Comparison of ENCODE assay signal across 27 mouse cellular contexts in genomic region chr1:58570437-58570836, GRCm38 (mm10). TPM values are rescaled to one million over a fixed set of nuclear protein-coding genes. Genes with fewer than 3 reads are reported as not detected.
DNase-seq lines count a peak whose midpoint lies in the region; ATAC-seq and TF ChIP-seq lines count a peak whose summit lies in the region.
"Had no signal": no experiment of that assay in that cellular context is flagged by ENCODE, and none has a peak within 500 bp of the region (broad histone marks: within the 10 kb centered on the region; RNA-seq: fewer than 3 reads in every experiment).

No protein-coding gene starts in this region.

- no peak overlapping the region for H3K4me2 ChIP-seq in hindbrain, postnatal 0 days (ENCODE audit: low read depth, low read length)
- H3K4me2 ChIP-seq: embryonic facial prominence, embryonic 13.5 days; embryonic facial prominence, embryonic 15.5 days; forebrain, embryonic 12.5 days had no signal

- no peak for TF ChIP-seq CTCF in hindbrain, postnatal 0 days (IDR thresholded peaks at IDR 0.05; ENCODE audit: low read depth)

- no peaks in the 10 kb centered on the region for H3K4me1 ChIP-seq in hindbrain, postnatal 0 days (ENCODE audit: insufficient read depth, low read length)
- H3K4me1 ChIP-seq: embryonic facial prominence, embryonic 13.5 days; embryonic facial prominence, embryonic 15.5 days; forebrain, embryonic 10.5 days had no signal

- DNase-seq in ES-CJ7 (ENCODE audit: low read depth, low spot score): peak; percentile 36
- DNase-seq in R1 (ENCODE audit: low read depth, low spot score): peak; percentile 32
- DNase-seq in hindbrain, postnatal 0 days (ENCODE audit: low spot score): no peak
- no peak for DNase-seq in lung, postnatal 25 days (ENCODE audit: low spot score)
- DNase-seq: adrenal gland, adult 8-10 months; adrenal gland, postnatal 14 days; adrenal gland, postnatal 36 days; B cell, adult 2 months; cerebellum, adult 11-12 months; cerebellum, adult 2 months; cerebellum, adult 9-10 months; cerebellum, postnatal 10 days; cerebellum, postnatal 25 days; embryo, embryonic 11 days had no signal

- H3K27me3 ChIP-seq in hindbrain, postnatal 0 days (ENCODE audit: insufficient read depth, low read length): no peaks in the 10 kb centered on the region
- H3K27me3 ChIP-seq: CH12.LX; embryonic facial prominence, embryonic 13.5 days; embryonic facial prominence, embryonic 15.5 days; forebrain, embryonic 12.5 days; Patski had no signal

- 51% methylated on average over 4 of the region's 4 CpGs for whole genome bisulfite sequencing in hindbrain, postnatal 0 days

- no peak overlapping the region for H3K27ac ChIP-seq in hindbrain, postnatal 0 days
- H3K27ac ChIP-seq: embryonic facial prominence, embryonic 13.5 days; embryonic facial prominence, embryonic 15.5 days; forebrain, embryonic 10.5 days; forebrain, embryonic 12.5 days had no signal

- H3K36me3 ChIP-seq in hindbrain, postnatal 0 days (ENCODE audit: insufficient read depth, low read length): no peaks in the 10 kb centered on the region
- H3K36me3 ChIP-seq: embryonic facial prominence, embryonic 13.5 days; embryonic facial prominence, embryonic 15.5 days; forebrain, embryonic 10.5 days; forebrain, embryonic 12.5 days had no signal

- H3K9ac ChIP-seq in hindbrain, postnatal 0 days (replicated peaks; ENCODE audit: low read length): no peak overlapping the region
- H3K9ac ChIP-seq: embryonic facial prominence, embryonic 13.5 days; embryonic facial prominence, embryonic 15.5 days; forebrain, embryonic 12.5 days had no signal

- H3K4me3 ChIP-seq in hindbrain, postnatal 0 days (ENCODE audit: low read length): no peak overlapping the region
- H3K4me3 ChIP-seq: embryonic facial prominence, embryonic 13.5 days; embryonic facial prominence, embryonic 15.5 days; erythroblast, embryonic 14.5 days; forebrain, embryonic 10.5 days; forebrain, embryonic 12.5 days had no signal

- ATAC-seq in megakaryocyte progenitor cell, adult 5-6 weeks (replicated peaks; ENCODE audit: poor library complexity): peak; percentile 23; the same call in 1 of the 2 replicates
- no peak for ATAC-seq in hindbrain, postnatal 0 days
- ATAC-seq in monocyte, adult 5-6 weeks (replicated peaks; ENCODE audit: insufficient number of reproducible peaks, low FRiP score, low TSS enrichment, poor library complexity, severe bottlenecking): no peak
- ATAC-seq: activated CD4-positive, CD25-positive, alpha-beta regulatory T cell, adult 4 months; CD4-positive, CD25-positive, alpha-beta regulatory T cell, adult 4 months; forebrain, embryonic 14.5 days; forebrain, embryonic 16.5 days; Patski had no signal

- no peaks in the 10 kb centered on the region for H3K9me3 ChIP-seq in hindbrain, postnatal 0 days (ENCODE audit: low read length)
- H3K9me3 ChIP-seq: embryonic facial prominence, embryonic 13.5 days; embryonic facial prominence, embryonic 15.5 days; forebrain, embryonic 10.5 days; forebrain, embryonic 12.5 days had no signal

RNA-seq across cellular contexts. Expression of gene Fam126b, which starts 15.7 kb away (rescaled TPM):
- total RNA-seq in megakaryocyte progenitor cell, adult 5-6 weeks (2015): 16.1 and 17.1 TPM in 2 replicates
- total RNA-seq in megakaryocyte progenitor cell, adult 5-6 weeks (2017): 19.8 and 32.5 TPM in 2 replicates
- total RNA-seq in hindbrain, postnatal 0 days (2014; rRNA removed): 13.4 and 16.3 TPM in 2 replicates
- 11.1 and 12.3 TPM in 2 replicates for polyA plus RNA-seq in hindbrain, postnatal 0 days (2015; fragmentation: Nextera tagmentation; extraction: Ambion mirVana)
- total RNA-seq in monocyte, adult 5-6 weeks (2017): 11.6 to 17.6 TPM (median 14.9 TPM) in 3 replicates

RNA-seq across cellular contexts. Expression of gene Ndufb3, which starts 15.7 kb away (rescaled TPM):
- 135 and 167 TPM in 2 replicates for total RNA-seq in megakaryocyte progenitor cell, adult 5-6 weeks (2015)
- 94.5 and 99.4 TPM in 2 replicates for total RNA-seq in megakaryocyte progenitor cell, adult 5-6 weeks (2017)
- total RNA-seq in hindbrain, postnatal 0 days (2014; rRNA removed): 41.2 and 54.6 TPM in 2 replicates
- 232 and 246 TPM in 2 replicates for polyA plus RNA-seq in hindbrain, postnatal 0 days (2015; fragmentation: Nextera tagmentation; extraction: Ambion mirVana)
- 33.6 to 51.9 TPM (median 45.8 TPM) in 3 replicates for total RNA-seq in monocyte, adult 5-6 weeks (2017)

Comparison
In these comparisons a context has a peak if more than half of its experiments do, and no peak if none do; other contexts are left out.
1. DNase-seq: peak in ES-CJ7 (single experiment) and R1 (single experiment); none in hindbrain, postnatal 0 days (single experiment) and lung, postnatal 25 days (single experiment).